Mouse (Mus musculus) forebrain, embryonic 12.5 days (tissue): Measurements from ENCODE around the gene Sergef. TPM values are rescaled to one million over a fixed set of nuclear protein-coding genes. Genes with fewer than 3 reads are reported as not detected.
"Not testable (repeated sequence)": the region's sequence is repeated elsewhere in the genome, so short reads cannot be mapped to it uniquely, and the experiment has no call there.

Experiments
- ATAC-seq: fragments of 200-750 bp; cut with Nextera tagmentation; 2 replicates; pipeline ENCODE4 v1.8.0; 2017; ENCODE audit warnings: moderate TSS enrichment; ENCODE audit not compliant: low FRiP score
- H3K27ac ChIP-seq: fragments of 300-500 bp; sonication (generic); 2 replicates; pipeline ENCODE4 v1.5.1; 2016; ENCODE audit warnings: mild to moderate bottlenecking
- H3K27me3 ChIP-seq: fragments of 300-500 bp; sonication (generic); 2 replicates; pipeline ENCODE4 v1.6.1; 2016; ENCODE audit warnings: mild to moderate bottlenecking
- H3K36me3 ChIP-seq: fragments of 300-500 bp; sonication (generic); replicated peaks from 2 replicates; pipeline ENCODE4 v1.6.1; 2016; ENCODE audit warnings: mild to moderate bottlenecking
- H3K4me1 ChIP-seq: fragments of 300-500 bp; sonication (generic); 2 replicates; pipeline ENCODE4 v1.6.1; 2016
- H3K4me2 ChIP-seq: fragments of 300-500 bp; sonication (generic); 2 replicates; pipeline ENCODE4 v1.6.1; 2016; ENCODE audit warnings: mild to moderate bottlenecking, moderate library complexity
- H3K4me3 ChIP-seq: fragments of 300-500 bp; sonication (generic); replicated peaks from 2 replicates; pipeline ENCODE4 v1.5.1; 2016; ENCODE audit warnings: mild to moderate bottlenecking
- H3K9ac ChIP-seq: fragments of 300-500 bp; sonication (generic); 2 replicates; pipeline ENCODE4 v1.6.1; 2016; ENCODE audit warnings: mild to moderate bottlenecking
- H3K9me3 ChIP-seq: fragments of 300-500 bp; sonication (generic); 2 replicates; pipeline ENCODE4 v1.6.1; 2016
- whole genome bisulfite sequencing: fragments of 180-500 bp; shearing (Covaris S2); methylation state at CpG from one replicate; pipeline ENCODE4 v1.1.7; 2016; 5-methylcytosine and 5-hydroxymethylcytosine counted together
- polyA plus RNA-seq: library from polyadenylated mRNA; unstranded; fragments of >200 nt; fragmentation: Nextera tagmentation; extraction: Ambion mirVana; gene quantifications from 2 replicates; pipeline ENCODE4 v1.2.1, GENCODE M21; 2016

The Sergef gene
- polyA plus RNA-seq = 19.0 and 19.6 TPM in 2 replicates

DNA sequence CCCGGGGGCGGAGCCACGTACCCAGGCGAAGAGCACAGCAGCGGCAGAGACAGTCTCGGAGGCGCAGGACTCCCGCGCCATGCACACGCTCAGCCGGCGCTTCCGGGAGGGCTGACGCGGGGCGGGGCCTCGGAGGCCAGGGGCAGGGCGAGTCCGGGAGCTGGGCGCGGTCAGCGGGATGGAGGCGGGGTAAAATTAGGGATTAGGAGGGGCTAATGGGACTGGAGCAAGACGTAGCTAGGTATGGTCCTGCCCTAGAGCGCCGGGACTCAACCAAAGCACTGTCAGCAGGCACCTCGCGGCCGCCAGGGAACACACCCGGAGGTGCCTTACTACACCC, at the start of gene Sergef:
TSS of gene Sergef (minus strand) at position 116 of the 340 bp plus-strand sequence.
- Histone ChIP-seq H3K9me3 (no peaks in the 10 kb centered on the region), H3K27me3 (peaks cover 12% of the 10 kb centered on the region), H3K4me2 (peak within 1 kb of the TSS; percentile 81), H3K4me3 (peak within 1 kb of the TSS; percentile 58), H3K4me1 (peaks cover 22% of the 10 kb centered on the region), H3K36me3 (peaks cover 2% of the 10 kb centered on the region; the same call in 1 of the 2 replicates), H3K27ac (peak within 1 kb of the TSS; percentile 76), H3K9ac (peak within 1 kb of the TSS; percentile 75)
- WGBS = under 1% methylated on average over 30 of the region's 30 CpGs
- ATAC-seq = peak; percentile 96

GRCm38 (mm10) chr7:46686827-46687226, 47.2 kb upstream of the Sergef start:
- H3K27me3 ChIP-seq = no peaks in the 10 kb centered on the region
- H3K4me2 ChIP-seq = no peak overlapping the region
- ATAC-seq = no peak
- no peaks in the 10 kb centered on the region for H3K9me3 ChIP-seq
- peaks cover 41% of the 10 kb centered on the region for H3K36me3 ChIP-seq
- H3K4me1 ChIP-seq = no peaks in the 10 kb centered on the region
- H3K9ac ChIP-seq = no peak overlapping the region
- WGBS = 89% methylated on average over 5 of the region's 5 CpGs
- no peak overlapping the region for H3K4me3 ChIP-seq
- no peak overlapping the region for H3K27ac ChIP-seq

GRCm38 (mm10) chr7:46680732-46681131, 41.1 kb upstream of the Sergef start:
- H3K9ac ChIP-seq = no peak overlapping the region
- H3K27me3 ChIP-seq = no peaks in the 10 kb centered on the region
- H3K9me3 ChIP-seq = no peaks in the 10 kb centered on the region
- no peaks in the 10 kb centered on the region for H3K4me1 ChIP-seq
- H3K4me3 ChIP-seq = no peak overlapping the region
- ATAC-seq = no peak
- no peaks in the 10 kb centered on the region for H3K36me3 ChIP-seq
- no peak overlapping the region for H3K27ac ChIP-seq
- H3K4me2 ChIP-seq = no peak overlapping the region

GRCm38 (mm10) chr7:46679044-46679443, 39.4 kb upstream of the Sergef start:
- not testable (repeated sequence) for H3K4me2 ChIP-seq, H3K4me3 ChIP-seq, ATAC-seq, H3K9me3 ChIP-seq, H3K27ac ChIP-seq, H3K9ac ChIP-seq, H3K36me3 ChIP-seq, H3K27me3 ChIP-seq, H3K4me1 ChIP-seq
- WGBS = 85% methylated on average over 7 of the region's 7 CpGs

- Histone ChIP-seq H3K36me3 (no peaks in the 10 kb centered on the region), H3K27ac (no peak overlapping the region), H3K9me3 (no peaks in the 10 kb centered on the region), H3K4me2 (no peak overlapping the region), H3K4me1 (no peaks in the 10 kb centered on the region), H3K9ac (no peak overlapping the region), H3K27me3 (no peaks in the 10 kb centered on the region), H3K4me3 (no peak overlapping the region)
- WGBS = 90% methylated on average over 3 of the region's 3 CpGs
- no peak for ATAC-seq
These were observed 38.8 kb upstream of the Sergef start for GRCm38 (mm10) chr7:46678417-46678816.

DNA sequence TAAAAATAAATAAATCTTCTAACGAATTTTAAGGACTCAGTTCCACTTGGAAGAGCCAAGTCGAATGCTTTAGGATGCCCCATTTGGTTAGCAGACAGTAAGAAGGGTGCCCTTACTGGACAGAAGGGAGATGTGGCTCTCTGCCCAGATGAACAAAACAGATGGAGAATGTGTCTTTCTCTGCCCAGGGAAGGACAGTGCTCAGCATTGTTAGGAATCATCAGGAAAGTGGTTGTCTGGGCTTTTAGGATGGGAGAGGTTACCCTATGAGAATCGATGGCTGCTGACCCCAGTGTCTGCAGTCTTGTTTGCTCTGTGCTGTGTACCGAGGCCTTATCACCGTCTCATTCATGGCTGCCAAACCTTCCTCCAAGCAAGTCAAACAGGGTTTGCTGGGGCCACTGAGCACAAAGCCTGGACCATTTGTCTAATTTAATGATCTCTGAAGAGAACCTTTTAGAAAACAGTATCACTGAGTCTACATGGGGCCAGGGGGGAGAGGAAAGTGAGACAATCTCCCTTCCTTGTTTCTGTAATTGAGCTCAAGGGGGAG, 37.3 kb upstream of the Sergef start:
- Histone ChIP-seq H3K36me3 (no peaks in the 10 kb centered on the region), H3K27me3 (no peaks in the 10 kb centered on the region), H3K4me2 (no peak overlapping the region), H3K4me1 (no peaks in the 10 kb centered on the region), H3K27ac (no peak overlapping the region), H3K9me3 (no peaks in the 10 kb centered on the region), H3K9ac (no peak overlapping the region), H3K4me3 (no peak overlapping the region)
- ATAC-seq = no peak
- WGBS = 78% methylated on average over 5 of the region's 5 CpGs

DNA sequence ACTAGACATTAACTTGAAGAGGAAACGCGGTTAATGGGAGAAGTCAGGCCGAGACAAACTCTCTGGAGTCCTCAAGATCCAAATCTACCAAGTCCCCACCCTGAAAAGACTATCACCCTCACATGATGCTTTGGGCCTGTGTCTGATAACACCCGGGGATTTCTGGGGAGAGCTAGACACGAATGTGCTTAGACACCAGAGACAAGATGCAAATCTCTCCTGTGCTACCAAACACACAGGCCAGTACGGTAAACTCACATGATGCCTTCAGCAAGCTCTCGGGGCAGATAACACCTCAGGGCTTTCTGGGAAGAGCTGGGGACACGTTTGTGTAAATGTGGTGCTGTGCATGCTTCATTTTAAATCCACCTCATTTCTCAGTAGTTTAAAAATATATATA, 36.3 kb upstream of the Sergef start:
- Histone ChIP-seq H3K9me3 (no peaks in the 10 kb centered on the region), H3K4me1 (no peaks in the 10 kb centered on the region), H3K4me2 (no peak overlapping the region), H3K4me3 (no peak overlapping the region), H3K36me3 (no peaks in the 10 kb centered on the region), H3K27me3 (no peaks in the 10 kb centered on the region), H3K27ac (no peak overlapping the region), H3K9ac (no peak overlapping the region)
- WGBS = 82% methylated on average over 8 of the region's 8 CpGs
- ATAC-seq = no peak

GRCm38 (mm10) chr7:46675061-46675460, 35.5 kb upstream of the Sergef start:
- H3K27ac ChIP-seq = no peak overlapping the region
- no peaks in the 10 kb centered on the region for H3K27me3 ChIP-seq
- no peaks in the 10 kb centered on the region for H3K36me3 ChIP-seq
- no peak for ATAC-seq
- H3K9me3 ChIP-seq = no peaks in the 10 kb centered on the region
- H3K9ac ChIP-seq = no peak overlapping the region
- H3K4me3 ChIP-seq = no peak overlapping the region
- WGBS = 91% methylated on average over 7 of the region's 7 CpGs
- no peak overlapping the region for H3K4me2 ChIP-seq
- H3K4me1 ChIP-seq = no peaks in the 10 kb centered on the region

DNA sequence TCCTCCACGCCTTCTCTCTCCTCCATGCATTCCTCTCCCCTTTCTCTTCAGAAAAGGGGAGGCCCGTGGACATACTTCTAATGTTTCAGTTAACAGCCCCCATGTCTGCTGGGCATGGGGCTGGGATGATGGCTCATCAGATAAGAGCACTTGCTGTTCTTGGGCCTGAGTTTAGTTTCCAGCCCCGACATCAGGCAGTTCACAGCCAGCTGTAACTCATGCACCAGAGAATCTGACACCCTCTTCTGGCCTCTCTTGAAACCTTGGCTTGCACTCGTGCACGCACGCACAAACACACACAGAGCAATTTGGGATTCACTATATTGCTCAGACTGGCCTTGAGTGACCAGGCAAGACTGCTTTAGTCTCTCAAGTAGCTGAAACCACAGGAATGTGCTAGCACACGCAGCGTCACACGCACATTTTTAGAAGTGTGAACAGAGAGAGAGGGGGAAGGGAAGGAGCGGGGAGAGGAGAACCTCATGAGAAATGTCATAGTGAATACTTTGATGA, 32.6 kb upstream of the Sergef start, which contains the start of gene Tph1:
TSS of gene Tph1 (minus strand) at position 378 of the 513 bp plus-strand sequence.
- peaks cover 13% of the 10 kb centered on the region for H3K27me3 ChIP-seq
- no peak within 1 kb of the TSS for H3K4me3 ChIP-seq
- no peak within 1 kb of the TSS for H3K27ac ChIP-seq
- H3K9ac ChIP-seq = no peak within 1 kb of the TSS
- no peak within 1 kb of the TSS for H3K4me2 ChIP-seq
- 71% methylated on average over 10 of the region's 10 CpGs for WGBS
- ATAC-seq = no peak
- H3K4me1 ChIP-seq = peaks cover 4% of the 10 kb centered on the region
- no peaks in the 10 kb centered on the region for H3K9me3 ChIP-seq
- H3K36me3 ChIP-seq = no peaks in the 10 kb centered on the region

DNA sequence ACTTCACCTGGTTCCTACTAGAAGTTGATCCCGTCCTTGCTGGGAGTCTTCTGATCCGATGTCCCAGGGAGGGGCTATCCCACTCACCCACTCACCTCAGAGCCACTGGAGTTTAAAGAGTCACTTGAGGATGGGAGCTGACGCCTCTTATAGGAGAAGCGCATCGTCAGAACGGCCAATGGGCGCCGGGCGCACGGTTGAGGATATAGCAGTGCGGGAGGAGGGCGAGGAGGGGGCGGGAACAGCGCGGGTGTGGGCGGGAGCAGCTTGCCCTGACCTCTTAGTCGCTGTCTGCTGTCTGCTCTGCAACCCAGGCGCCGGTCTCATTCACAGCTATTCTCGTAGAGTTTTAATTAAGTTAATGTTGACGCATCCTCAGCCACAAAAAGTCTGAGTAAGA, 27.6 kb upstream of the Sergef start:
- H3K27me3 ChIP-seq = peaks cover 37% of the 10 kb centered on the region

DNA sequence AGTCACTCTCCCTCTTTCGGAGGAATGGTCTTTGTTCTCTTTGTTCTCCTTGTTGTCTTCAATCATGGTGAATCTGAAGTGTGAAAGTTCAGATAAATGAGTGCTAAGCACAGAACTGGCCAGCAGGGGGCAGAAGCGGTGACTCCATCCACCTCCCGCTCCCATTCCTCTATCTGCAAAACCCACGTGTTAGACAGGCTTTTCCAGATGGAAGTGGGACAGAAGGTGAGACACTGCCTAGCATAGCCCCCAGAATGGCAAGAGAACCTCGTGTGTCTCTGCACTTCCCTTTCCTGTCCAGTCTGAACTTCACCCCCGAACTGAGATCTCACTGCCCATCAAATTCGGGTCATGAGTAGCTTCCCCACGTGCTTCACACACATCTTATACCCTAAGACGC, 25.6 kb upstream of the Sergef start:
- no peak for ATAC-seq
- no peak overlapping the region for H3K27ac ChIP-seq
- 37% methylated on average over 9 of the region's 9 CpGs for WGBS
- no peak overlapping the region for H3K4me3 ChIP-seq
- no peak overlapping the region for H3K9ac ChIP-seq
- H3K9me3 ChIP-seq = no peaks in the 10 kb centered on the region
- peaks cover 13% of the 10 kb centered on the region for H3K4me1 ChIP-seq
- peaks cover 37% of the 10 kb centered on the region for H3K27me3 ChIP-seq
- H3K4me2 ChIP-seq = no peak overlapping the region
- H3K36me3 ChIP-seq = no peaks in the 10 kb centered on the region

More for the DNA sequence above, 27.6 kb upstream of the Sergef start:
- Histone ChIP-seq H3K36me3 (no peaks in the 10 kb centered on the region), H3K4me1 (peaks cover 7% of the 10 kb centered on the region), H3K4me2 (peak overlapping the region; percentile 43), H3K9ac (no peak overlapping the region), H3K9me3 (no peaks in the 10 kb centered on the region), H3K27ac (no peak overlapping the region), H3K4me3 (peak overlapping the region; percentile 20)
- no peak for ATAC-seq
- 3% methylated on average over 21 of the region's 21 CpGs for WGBS

DNA sequence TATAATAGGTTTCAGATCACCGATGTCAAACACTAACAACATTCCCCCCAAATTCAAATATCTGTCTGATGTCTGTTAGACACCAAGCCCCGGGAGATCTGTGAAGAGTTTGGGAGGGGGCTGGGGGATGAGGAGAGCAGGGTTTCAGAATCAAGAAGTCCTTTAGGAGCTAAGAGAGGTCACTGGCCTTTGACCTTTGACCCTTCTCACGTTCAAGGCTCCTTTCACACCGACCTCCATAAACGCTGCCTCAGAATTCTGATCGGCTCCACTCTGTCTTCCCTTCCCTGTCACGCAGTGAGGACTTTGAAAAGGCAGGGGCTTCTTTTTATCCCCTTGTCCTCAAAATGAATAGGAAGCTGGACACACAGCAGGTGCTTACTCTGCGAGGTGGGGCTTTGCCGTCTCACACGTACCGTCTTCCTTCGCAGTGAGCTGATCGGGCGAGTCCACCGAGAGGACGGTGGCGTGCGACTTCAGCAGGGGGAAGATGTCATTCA, 22.0 kb upstream of the Sergef start:
- WGBS = 25% methylated on average over 18 of the region's 18 CpGs
- H3K4me3 ChIP-seq = no peak overlapping the region
- peaks cover 6% of the 10 kb centered on the region; the same call in 1 of the 2 replicates for H3K4me1 ChIP-seq
- H3K27me3 ChIP-seq = peaks cover 18% of the 10 kb centered on the region
- no peaks in the 10 kb centered on the region for H3K9me3 ChIP-seq
- peak overlapping the region; percentile 17; the same call in 1 of the 2 replicates for H3K4me2 ChIP-seq
- H3K9ac ChIP-seq = no peak overlapping the region
- no peak overlapping the region for H3K27ac ChIP-seq
- H3K36me3 ChIP-seq = no peaks in the 10 kb centered on the region
- no peak for ATAC-seq

DNA sequence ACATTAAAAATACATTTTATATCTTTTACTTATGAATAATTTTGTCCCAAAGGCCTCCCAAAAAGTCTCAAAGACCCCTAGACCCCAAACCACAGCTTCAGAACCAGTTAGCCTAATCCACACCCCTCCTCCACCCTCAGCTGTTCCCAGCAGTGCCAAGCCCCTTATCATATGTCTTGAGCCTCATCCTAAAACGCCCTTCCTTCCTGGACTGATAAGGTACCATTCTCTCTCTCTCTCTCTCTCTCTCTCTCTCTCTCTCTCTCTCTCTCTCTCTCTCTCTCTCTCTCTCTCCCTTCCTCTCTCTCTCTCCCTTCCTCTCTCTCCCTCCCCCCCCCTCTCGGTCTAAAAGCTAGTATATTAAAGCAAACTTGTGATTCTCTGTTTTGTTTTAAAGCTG, 12.7 kb upstream of the Sergef start:
- H3K36me3 ChIP-seq = no peaks in the 10 kb centered on the region
- H3K9me3 ChIP-seq = no peaks in the 10 kb centered on the region
- no peaks in the 10 kb centered on the region for H3K27me3 ChIP-seq
- no peak overlapping the region for H3K4me3 ChIP-seq
- no peaks in the 10 kb centered on the region for H3K4me1 ChIP-seq
- H3K4me2 ChIP-seq = no peak overlapping the region
- no peak overlapping the region for H3K27ac ChIP-seq
- H3K9ac ChIP-seq = no peak overlapping the region
- 74% methylated on average over 2 of the region's 2 CpGs for WGBS
- no peak for ATAC-seq
